Mouse (Mus musculus) lung, postnatal 0 days (tissue): ENCODE data around the gene Kif3c.

Experiments
- CTCF ChIP-seq: IDR thresholded peaks from 2 replicates; pipeline ENCODE4 v1.5.1; 2016; ENCODE audit warnings: antibody characterized with exemption, mild to moderate bottlenecking
- EP300 ChIP-seq: IDR thresholded peaks from 2 replicates; pipeline ENCODE4 v1.6.1; 2016; ENCODE audit warnings: antibody characterized with exemption, mild to moderate bottlenecking, control low read depth

GRCm38 (mm10) chr12:3406585-3406984 lies 41.7 kb downstream of the Kif3c start:
- TF ChIP-seq EP300 = no peak
- no peak for TF ChIP-seq CTCF
